Mouse (Mus musculus): Measurements from ENCODE around the gene Rnd2. TPM values are rescaled to one million over a fixed set of nuclear protein-coding genes. Genes with fewer than 3 reads are reported as not detected.

Gene Rnd2
- total RNA-seq, 2 experiments from 2014 or later = 145 to 159 TPM

GRCm38 (mm10) chr11:101518937-101519336 lies 54.1 kb downstream of the Rnd2 start:
- DNase-seq (ENCODE audit: extremely low spot score in 1 of 2, low spot score in 1 of 2) = peak in 1 of 2 experiments; percentile 11

- no peak for DNase-seq (ENCODE audit: extremely low spot score in 1 of 2, low spot score in 1 of 2)
Measured at GRCm38 (mm10) chr11:101519364-101519763, 54.6 kb downstream of the Rnd2 start.

Small RNAs within 50 kb of the gene (microRNA-seq; reads per million reads assigned to microRNA genes)
- 0 to 0.20 reads per million in 2 experiments for gene Mir6929

Other genes with a start within 250 kb of the Rnd2 start
- gene Ezh1, start 238.5 kb upstream of the Rnd2 start, total RNA-seq (2021) = 10 to 100 TPM; 57.1 to 62.1 TPM
- gene Ramp2, start 219.0 kb upstream of the Rnd2 start, total RNA-seq (2021) = 10 to 100 TPM; 50.2 to 72.5 TPM
- 10 to 100 TPM; 70.0 to 75.2 TPM for gene Vps25, start 211.3 kb upstream of the Rnd2 start, total RNA-seq (2021)
- gene Wnk4, start 204.4 kb upstream of the Rnd2 start, total RNA-seq (2021) = 1 to 10 TPM; 6.2 to 7.7 TPM
- under 1 TPM; 0.25 to 0.35 TPM for gene Cntd1, start 186.0 kb upstream of the Rnd2 start, total RNA-seq (2021)
- 100 to 1,000 TPM in 1 of 2 experiments, 10 to 100 TPM in 1; 87.2 to 117 TPM for gene Coa3, start 185.9 kb upstream of the Rnd2 start, total RNA-seq (2021)
- gene Becn1, start 162.7 kb upstream of the Rnd2 start, total RNA-seq (2021) = 100 to 1,000 TPM; 204 to 230 TPM
- gene Psme3, start 148.8 kb upstream of the Rnd2 start, total RNA-seq (2021) = 100 to 1,000 TPM; 119 to 126 TPM
- gene Aoc2, start 139.9 kb upstream of the Rnd2 start, total RNA-seq (2021) = 1 to 10 TPM; 5.8 to 8.0 TPM
- gene Aoc3, start 134.4 kb upstream of the Rnd2 start, total RNA-seq (2021) = under 1 TPM; 0.86 to 0.99 TPM
- gene G6pc, start 97.4 kb upstream of the Rnd2 start, total RNA-seq (2021) = not detected
- gene Aarsd1, start 47.4 kb upstream of the Rnd2 start, total RNA-seq (2021) = 10 to 100 TPM; 43.9 to 48.9 TPM
- gene Gm27029, start 40.2 kb upstream of the Rnd2 start, total RNA-seq (2021) = 1 to 10 TPM; 4.5 to 6.5 TPM
- gene Rundc1, start 39.9 kb upstream of the Rnd2 start, total RNA-seq (2021) = 10 to 100 TPM; 30.7 to 33.2 TPM
- gene Ptges3l, start 39.7 kb upstream of the Rnd2 start, total RNA-seq (2021) = 1 to 10 TPM; 1.3 to 1.4 TPM
- 10 to 100 TPM; 50.0 to 52.5 TPM for gene Rpl27, start 22.7 kb upstream of the Rnd2 start, total RNA-seq (2021)
- 1 to 10 TPM; 1.9 to 2.2 TPM for gene Ifi35, start 16.6 kb upstream of the Rnd2 start, total RNA-seq (2021)
- 10 to 100 TPM; 33.2 to 36.0 TPM for gene Vat1, start 1.2 kb downstream of the Rnd2 start, total RNA-seq (2021)
- 1 to 10 TPM in 1 of 2 experiments, under 1 TPM in 1; 0.94 to 1.1 TPM for gene Brca1, start 87.0 kb downstream of the Rnd2 start, total RNA-seq (2021)
- 100 to 1,000 TPM; 128 to 142 TPM for gene Nbr1, start 87.2 kb downstream of the Rnd2 start, total RNA-seq (2021)
- gene Tmem106a, start 117.2 kb downstream of the Rnd2 start, total RNA-seq (2021) = 1 to 10 TPM in 1 of 2 experiments, under 1 TPM in 1; 0.63 to 1.1 TPM
- gene Gm11634, start 134.3 kb downstream of the Rnd2 start, total RNA-seq (2021) = not detected
- gene Rdm1, start 162.2 kb downstream of the Rnd2 start, total RNA-seq (2021) = 1 to 10 TPM; 8.1 to 8.2 TPM
- gene Arl4d, start 200.5 kb downstream of the Rnd2 start, total RNA-seq (2021) = 10 to 100 TPM; 10.4 to 11.9 TPM